ENCODE assay signal across 8 mouse cellular contexts in genomic region chrX:94541918-94542355, GRCm38 (mm10). TPM values are rescaled to one million over a fixed set of nuclear protein-coding genes. Genes with fewer than 3 reads are reported as not detected.
DNase-seq lines count a peak whose midpoint lies in the region; ATAC-seq and TF ChIP-seq lines count a peak whose summit lies in the region.

Gene Maged1 (minus strand): TSS chrX:94542143.

- peak; percentile 87 for ATAC-seq in heart, embryonic 14.5 days (ENCODE audit: insufficient number of reproducible peaks, insufficient read depth, low FRiP score, low read depth)
- ATAC-seq in liver, embryonic 12.5 days, result peak; percentile 89
- peak; percentile 79 for ATAC-seq in neural tube, embryonic 11.5 days (ENCODE audit: insufficient read depth, low FRiP score, low TSS enrichment)

- H3K9ac ChIP-seq in CH12.LX (ENCODE audit: insufficient read depth, low read depth), result peak within 1 kb of the TSS; percentile 76
- peak within 1 kb of the TSS; percentile 87 for H3K9ac ChIP-seq in heart, embryonic 14.5 days (ENCODE audit: low read length)
- H3K9ac ChIP-seq in liver, embryonic 12.5 days, result peak within 1 kb of the TSS; percentile 65
- H3K9ac ChIP-seq in neural tube, embryonic 11.5 days (ENCODE audit: low read length), result peak within 1 kb of the TSS; percentile 84

- WGBS in forebrain, embryonic 10.5 days, result 9% methylated on average over 31 of the region's 32 CpGs
- WGBS in heart, embryonic 14.5 days, result 23% methylated on average over 27 of the region's 32 CpGs
- 5% methylated on average over 32 of the region's 32 CpGs for WGBS in liver, embryonic 12.5 days (ENCODE audit: insufficient replicate concordance)
- WGBS in neural tube, embryonic 11.5 days, result 11% methylated on average over 29 of the region's 32 CpGs

- H3K36me3 ChIP-seq in CH12.LX (replicated peaks in 1 of 2; ENCODE audit: control insufficient read depth in 1 of 2, insufficient read depth in 1 of 2, low read length in 1 of 2), result peaks cover 24 to 32% of the 10 kb centered on the region in 2 experiments
- H3K36me3 ChIP-seq in forebrain, embryonic 10.5 days (replicated peaks), result peaks cover 33% of the 10 kb centered on the region
- peaks cover 33% of the 10 kb centered on the region for H3K36me3 ChIP-seq in heart, embryonic 14.5 days (ENCODE audit: control insufficient read depth, insufficient read depth, low read length)
- H3K36me3 ChIP-seq in liver, embryonic 12.5 days, result peaks cover 11% of the 10 kb centered on the region
- peaks cover 5% of the 10 kb centered on the region for H3K36me3 ChIP-seq in neural tube, embryonic 11.5 days (ENCODE audit: control insufficient read depth, insufficient read depth, low read length)

- in situ Hi-C loops in CH12.LX (cut with MboI; ENCODE audit: low pct_ligation_motif_present, low pct_unique_long_range_greater_than_20kb, low sequenced_read_pairs), result loop anchor here (25.0 kb wide), 1 partner anchor 255 kb away; no protein-coding TSS in a partner anchor

- dilution Hi-C loops in CH12.LX (cut with MboI; ENCODE audit: extremely low pct_ligation_motif_present, extremely low pct_unique_long_range_greater_than_20kb, low sequenced_read_pairs), result no loop called here

- peaks cover 3% of the 10 kb centered on the region for H3K79me2 ChIP-seq in CH12.LX (replicated peaks; ENCODE audit: control insufficient read depth, extremely low read depth, insufficient read depth, poor library complexity, severe bottlenecking)

- peak; percentile 68 for TF ChIP-seq POLR2A in CH12.LX (IDR thresholded peaks at IDR 0.05; ENCODE audit: low read depth, low read length)

- H3K4me2 ChIP-seq in CH12.LX (ENCODE audit: insufficient read depth, low read depth, poor library complexity, severe bottlenecking), result peak within 1 kb of the TSS; percentile 94
- H3K4me2 ChIP-seq in heart, embryonic 14.5 days (ENCODE audit: low read length), result peak within 1 kb of the TSS; percentile 62
- peak within 1 kb of the TSS; percentile 80 for H3K4me2 ChIP-seq in liver, embryonic 12.5 days
- peak within 1 kb of the TSS; percentile 42 for H3K4me2 ChIP-seq in neural tube, embryonic 11.5 days (ENCODE audit: low read depth)

- no peak within 1 kb of the TSS for H3K27ac ChIP-seq in CH12.LX (ENCODE audit: insufficient read depth, low read depth)
- peak within 1 kb of the TSS; percentile 91 for H3K27ac ChIP-seq in forebrain, embryonic 10.5 days
- H3K27ac ChIP-seq in heart, embryonic 14.5 days (replicated peaks in 1 of 2; ENCODE audit: control insufficient read depth in 1 of 2, insufficient read depth in 1 of 2, low read depth in 2 of 2, low read length in 2 of 2), result peak within 1 kb of the TSS; percentile 85 to 89
- H3K27ac ChIP-seq in liver, embryonic 12.5 days, result peak within 1 kb of the TSS; percentile 45
- H3K27ac ChIP-seq in neural tube, embryonic 11.5 days (ENCODE audit: low read depth, low read length), result peak within 1 kb of the TSS; percentile 72

- no peak for TF ChIP-seq EP300 in CH12.LX (IDR thresholded peaks at IDR 0.05; ENCODE audit: low read length)

- DNase-seq in CH12.LX (ENCODE audit: extremely low read depth), result peak; percentile 87
- peak; percentile 90 for DNase-seq in brain, embryonic 18.5 days (ENCODE audit: low read depth, low spot score)
- peak; percentile 89 for DNase-seq in forebrain, embryonic 10.5 days (ENCODE audit: extremely low spot score, low spot score)
- DNase-seq in kidney, postnatal 14 days, result peak; percentile 95
- peak; percentile 90 for DNase-seq in neural tube, embryonic 11.5 days (ENCODE audit: low spot score)
- peak; percentile 92 for DNase-seq in testis, postnatal 10 days (ENCODE audit: low spot score)

- H3K4me3 ChIP-seq in CH12.LX (replicated peaks in 1 of 3; ENCODE audit: low read depth in 2 of 3, low read length in 2 of 3, poor library complexity in 1 of 3), result peak within 1 kb of the TSS; percentile 53 to 79 (median 73)
- peak within 1 kb of the TSS; percentile 69 for H3K4me3 ChIP-seq in forebrain, embryonic 10.5 days
- H3K4me3 ChIP-seq in heart, embryonic 14.5 days (ENCODE audit: control insufficient read depth in 1 of 2, insufficient read depth in 1 of 2, low read depth in 1 of 2, low read length in 2 of 2), result peak within 1 kb of the TSS; percentile 59 to 63
- peak within 1 kb of the TSS; percentile 64 for H3K4me3 ChIP-seq in liver, embryonic 12.5 days
- peak within 1 kb of the TSS; percentile 63 for H3K4me3 ChIP-seq in neural tube, embryonic 11.5 days (ENCODE audit: low read depth, low read length)

- H3K4me1 ChIP-seq in CH12.LX (ENCODE audit: control insufficient read depth in 1 of 2, insufficient read depth in 2 of 2), result peaks cover 3 to 23% of the 10 kb centered on the region in 2 experiments; a peak in 3 of 4 replicates
- peaks cover 27% of the 10 kb centered on the region for H3K4me1 ChIP-seq in forebrain, embryonic 10.5 days
- H3K4me1 ChIP-seq in heart, embryonic 14.5 days (ENCODE audit: control insufficient read depth in 2 of 2, insufficient read depth in 2 of 2, low read length in 2 of 2), result peaks cover 0 to 6% of the 10 kb centered on the region in 2 experiments; a peak in 2 of 4 replicates
- 0 out of 2 replicates have a peak, but pooled peaks cover 9% of the 10 kb centered on the region for H3K4me1 ChIP-seq in liver, embryonic 12.5 days
- peaks cover 6% of the 10 kb centered on the region; the same call in 1 of the 2 replicates for H3K4me1 ChIP-seq in neural tube, embryonic 11.5 days (ENCODE audit: control insufficient read depth, insufficient read depth, low read length)

- H3K9me3 ChIP-seq in CH12.LX (replicated peaks; ENCODE audit: low read length), result no peaks in the 10 kb centered on the region
- H3K9me3 ChIP-seq in forebrain, embryonic 10.5 days, result no peaks in the 10 kb centered on the region
- H3K9me3 ChIP-seq in heart, embryonic 14.5 days (ENCODE audit: control insufficient read depth, low read length), result no peaks in the 10 kb centered on the region
- H3K9me3 ChIP-seq in liver, embryonic 12.5 days (replicated peaks), result no peaks in the 10 kb centered on the region
- H3K9me3 ChIP-seq in neural tube, embryonic 11.5 days (ENCODE audit: control insufficient read depth, low read length), result no peaks in the 10 kb centered on the region

- H3K27me3 ChIP-seq in CH12.LX (replicated peaks), result no peaks in the 10 kb centered on the region
- H3K27me3 ChIP-seq in forebrain, embryonic 10.5 days (ENCODE audit: poor library complexity, severe bottlenecking), result peaks cover 58% of the 10 kb centered on the region
- no peaks in the 10 kb centered on the region for H3K27me3 ChIP-seq in heart, embryonic 14.5 days (ENCODE audit: control insufficient read depth, insufficient read depth, low read length)
- H3K27me3 ChIP-seq in liver, embryonic 12.5 days (replicated peaks), result peaks cover 43% of the 10 kb centered on the region
- H3K27me3 ChIP-seq in neural tube, embryonic 11.5 days (ENCODE audit: control insufficient read depth, insufficient read depth, low read length), result no peaks in the 10 kb centered on the region

- TF ChIP-seq RAD21 in CH12.LX (IDR thresholded peaks at IDR 0.05; ENCODE audit: low read depth, low read length), result no peak

- no peak for TF ChIP-seq CTCF in CH12.LX (conservative IDR thresholded peaks at IDR 0.05 in 1 of 2, IDR thresholded peaks at IDR 0.05 in 1 of 2; ENCODE audit: low read depth in 2 of 2, low read length in 2 of 2)

TF ChIP-seq in CH12.LX, 34 proteins besides CTCF, POLR2A, EP300 and RAD21 (continues in another document):
- TF ChIP-seq PAX5 (IDR thresholded peaks at IDR 0.05; ENCODE audit: low read length), result no peak
- TF ChIP-seq ZC3H11A (IDR thresholded peaks at IDR 0.05; ENCODE audit: low read depth, low read length), result no peak
- no peak for TF ChIP-seq JUND (conservative IDR thresholded peaks at IDR 0.05; ENCODE audit: low read depth, low read length)
- TF ChIP-seq MAFK (IDR thresholded peaks at IDR 0.05; ENCODE audit: insufficient replicate concordance, low read length), result no peak
- TF ChIP-seq BHLHE40 (IDR thresholded peaks at IDR 0.05; ENCODE audit: low read depth, low read length), result no peak
- no peak for TF ChIP-seq ZNF384 (IDR thresholded peaks at IDR 0.05; ENCODE audit: low read depth, low read length)
- TF ChIP-seq ETS1 (conservative IDR thresholded peaks at IDR 0.05; ENCODE audit: low read depth, low read length), result no peak
- TF ChIP-seq TCF12 (IDR thresholded peaks at IDR 0.05; ENCODE audit: low read depth, low read length), result 0 out of 2 replicates have a peak, but pooled peaks have one; percentile 21
- no peak for TF ChIP-seq CHD2 (IDR thresholded peaks at IDR 0.05; ENCODE audit: low read length)
- no peak for TF ChIP-seq CHD1 (IDR thresholded peaks at IDR 0.05; ENCODE audit: low read depth, low read length)
- peak; percentile 52; the same call in 1 of the 2 replicates for TF ChIP-seq TBP (conservative IDR thresholded peaks at IDR 0.05; ENCODE audit: low read depth, low read length)
- peak; percentile 97 for TF ChIP-seq NRF1 (IDR thresholded peaks at IDR 0.05; ENCODE audit: low read depth, low read length)
- peak; percentile 42 for TF ChIP-seq HCFC1 (IDR thresholded peaks at IDR 0.05; ENCODE audit: low read depth, low read length)
- no peak for TF ChIP-seq MXI1 (IDR thresholded peaks at IDR 0.05; ENCODE audit: low read depth, low read length)
- TF ChIP-seq ZMIZ1 (IDR thresholded peaks at IDR 0.05; ENCODE audit: low read depth, low read length), result no peak
- no peak for TF ChIP-seq ELF1 (IDR thresholded peaks at IDR 0.05; ENCODE audit: low read depth, low read length)
- no peak for TF ChIP-seq UBTF (IDR thresholded peaks at IDR 0.05; ENCODE audit: low read depth, low read length)
- 0 out of 2 replicates have a peak, but pooled peaks have one; percentile 45 for TF ChIP-seq SIN3A (IDR thresholded peaks at IDR 0.05; ENCODE audit: low read length)
- TF ChIP-seq GABPA (IDR thresholded peaks at IDR 0.05; ENCODE audit: insufficient replicate concordance, low read depth, low read length), result no peak
- no peak for TF ChIP-seq ZKSCAN1 (IDR thresholded peaks at IDR 0.05; ENCODE audit: borderline replicate concordance, low read depth, low read length)
- TF ChIP-seq MAX (IDR thresholded peaks at IDR 0.05; ENCODE audit: low read length), result 0 out of 2 replicates have a peak, but pooled peaks have one; percentile 47
- no peak for TF ChIP-seq MYC (IDR thresholded peaks at IDR 0.05; ENCODE audit: low read depth, low read length)
- TF ChIP-seq IRF4 (IDR thresholded peaks at IDR 0.05; ENCODE audit: low read depth, low read length), result 0 out of 2 replicates have a peak, but pooled peaks have one; percentile 0

RNA-seq across cellular contexts. Expression of gene Maged1, which starts in this region (rescaled TPM):
- 57.7 and 69.4 TPM in 2 replicates for total RNA-seq in CH12.LX (2012; rRNA removed)
- 81.6 and 90.6 TPM in 2 replicates for total RNA-seq in CH12.LX (2014; rRNA removed)
- 77.0 and 94.7 TPM in 2 replicates for polyA plus RNA-seq in CH12.LX (2012; ENCODE audit: insufficient read length, low read depth)
- polyA plus RNA-seq in forebrain, embryonic 10.5 days (2016; fragmentation: Nextera tagmentation; extraction: Ambion mirVana), result 614 and 626 TPM in 2 replicates
- polyA plus RNA-seq in heart, embryonic 14.5 days (2014; fragmentation: Nextera tagmentation; extraction: Ambion mirVana), result 476 and 520 TPM in 2 replicates
- 114 and 116 TPM in 2 replicates for polyA plus RNA-seq in liver, embryonic 12.5 days (2016; fragmentation: Nextera tagmentation; extraction: Ambion mirVana)
- 936 and 950 TPM in 2 replicates for polyA plus RNA-seq in neural tube, embryonic 11.5 days (2014; fragmentation: Nextera tagmentation; extraction: Ambion mirVana)

Comparison
In these comparisons a context has a peak if more than half of its experiments do, and no peak if none do; other contexts are left out.
1. H3K4me2 ChIP-seq: peak in every context shown above with its lines; median percentile 94 in CH12.LX; 80 in liver, embryonic 12.5 days; 62 in heart, embryonic 14.5 days; 42 in neural tube, embryonic 11.5 days.